8 mouse cellular contexts compared by ENCODE assay signal in genomic region chr6:120037636-120038365, GRCm38 (mm10). TPM values are rescaled to one million over a fixed set of nuclear protein-coding genes. Genes with fewer than 3 reads are reported as not detected.
DNase-seq lines count a peak whose midpoint lies in the region; ATAC-seq and TF ChIP-seq lines count a peak whose summit lies in the region.

No protein-coding gene starts in this region.

- WGBS in forebrain, embryonic 15.5 days: under 1% methylated on average over 76 of the region's 85 CpGs
- under 1% methylated on average over 78 of the region's 85 CpGs for WGBS in lung, embryonic 16.5 days

- peaks cover 11% of the 10 kb centered on the region for H3K4me1 ChIP-seq in bone marrow macrophage, adult 2 months (ENCODE audit: control insufficient read depth, insufficient read depth, low read length)
- H3K4me1 ChIP-seq in forebrain, embryonic 15.5 days: peaks cover 35% of the 10 kb centered on the region
- H3K4me1 ChIP-seq in lung, embryonic 16.5 days (replicated peaks; ENCODE audit: control insufficient read depth, insufficient read depth, low read length): peaks cover 4% of the 10 kb centered on the region; the same call in 1 of the 2 replicates

- H3K9ac ChIP-seq in forebrain, embryonic 15.5 days (replicated peaks): peak overlapping the region; percentile 69
- H3K9ac ChIP-seq in lung, embryonic 16.5 days (ENCODE audit: low read length): peak overlapping the region; percentile 93

- peak overlapping the region; percentile 97 for H3K27ac ChIP-seq in bone marrow macrophage, adult 2 months (ENCODE audit: insufficient read depth, low read depth, low read length)
- H3K27ac ChIP-seq in forebrain, embryonic 15.5 days (replicated peaks): peak overlapping the region; percentile 100
- H3K27ac ChIP-seq in lung, embryonic 16.5 days (ENCODE audit: low read length): peak overlapping the region; percentile 99

- peak; percentile 78 for DNase-seq in heart, postnatal 4 days
- peak; percentile 68 for DNase-seq in layer of hippocampus, adult 9-11 months
- peak; percentile 83 for DNase-seq in ovary, postnatal 36 days (ENCODE audit: low spot score)
- DNase-seq in thymus, postnatal 14 days: peak; percentile 87

- H3K4me2 ChIP-seq in forebrain, embryonic 15.5 days (replicated peaks): peak overlapping the region; percentile 78
- peak overlapping the region; percentile 94 for H3K4me2 ChIP-seq in lung, embryonic 16.5 days (ENCODE audit: low read depth, low read length)

- no peaks in the 10 kb centered on the region for H3K9me3 ChIP-seq in forebrain, embryonic 15.5 days
- H3K9me3 ChIP-seq in lung, embryonic 16.5 days (ENCODE audit: control insufficient read depth, low read length): no peaks in the 10 kb centered on the region

- TF ChIP-seq POLR2A in bone marrow macrophage, adult 2 months (IDR thresholded peaks at IDR 0.05; ENCODE audit: borderline replicate concordance, low read depth, low read length): no peak

- peak; percentile 38 for ATAC-seq in CD4-positive, CD25-positive, alpha-beta regulatory T cell, adult 4 months
- peak; percentile 24 for ATAC-seq in forebrain, embryonic 15.5 days (replicated peaks)
- peak; percentile 84 for ATAC-seq in lung, embryonic 16.5 days (ENCODE audit: low read depth)

- no peaks in the 10 kb centered on the region for H3K27me3 ChIP-seq in forebrain, embryonic 15.5 days
- H3K27me3 ChIP-seq in lung, embryonic 16.5 days (ENCODE audit: control insufficient read depth, insufficient read depth, low read depth, low read length): no peaks in the 10 kb centered on the region

- TF ChIP-seq CTCF in bone marrow macrophage, adult 2 months (IDR thresholded peaks at IDR 0.05; ENCODE audit: low read depth, low read length): no peak

- peak overlapping the region; percentile 83 for H3K4me3 ChIP-seq in bone marrow macrophage, adult 2 months (ENCODE audit: insufficient read depth, low read length)
- H3K4me3 ChIP-seq in forebrain, embryonic 15.5 days: peak overlapping the region; percentile 79
- H3K4me3 ChIP-seq in lung, embryonic 16.5 days (ENCODE audit: low read length): peak overlapping the region; percentile 85

- no peaks in the 10 kb centered on the region for H3K36me3 ChIP-seq in forebrain, embryonic 15.5 days
- 0 out of 2 replicates have a peak, but pooled peaks cover 2% of the 10 kb centered on the region for H3K36me3 ChIP-seq in lung, embryonic 16.5 days (ENCODE audit: control insufficient read depth, insufficient read depth, low read length)

RNA-seq across cellular contexts. Expression of gene Wnk1, which starts 0.7 kb away (rescaled TPM):
- polyA plus RNA-seq in CD4-positive, CD25-positive, alpha-beta regulatory T cell, adult 4 months (2017; shearing (Covaris generic)): 100 to 1,000 TPM; 116 to 132 TPM
- polyA plus RNA-seq in bone marrow macrophage, adult 2 months (2012; ENCODE audit: insufficient read depth, insufficient read length, missing spikeins): 336 and 345 TPM in 2 replicates
- polyA plus RNA-seq in forebrain, embryonic 15.5 days (2015; fragmentation: Nextera tagmentation; extraction: Ambion mirVana): 55.2 and 56.5 TPM in 2 replicates
- total RNA-seq in heart, postnatal 4 days (2021): 100 to 1,000 TPM; 332 to 358 TPM
- polyA plus RNA-seq in lung, embryonic 16.5 days (2015; fragmentation: Nextera tagmentation; extraction: Ambion mirVana): 50.2 and 56.0 TPM in 2 replicates

RNA-seq across cellular contexts. Expression of gene Ninj2, which starts 55.3 kb away (rescaled TPM):
- 1 to 10 TPM; 1.2 to 2.3 TPM for polyA plus RNA-seq in CD4-positive, CD25-positive, alpha-beta regulatory T cell, adult 4 months (2017; shearing (Covaris generic))
- not detected in 2 replicates for polyA plus RNA-seq in bone marrow macrophage, adult 2 months (2012; ENCODE audit: insufficient read depth, insufficient read length, missing spikeins)
- polyA plus RNA-seq in forebrain, embryonic 15.5 days (2015; fragmentation: Nextera tagmentation; extraction: Ambion mirVana): not detected in 2 replicates
- not detected for total RNA-seq in heart, postnatal 4 days (2021)
- polyA plus RNA-seq in lung, embryonic 16.5 days (2015; fragmentation: Nextera tagmentation; extraction: Ambion mirVana): 0.54 and 0.63 TPM in 2 replicates

Comparison
In these comparisons a context has a peak if more than half of its experiments do, and no peak if none do; other contexts are left out.
1. Peak in every context shown above with its lines: DNase-seq, ATAC-seq, H3K4me3 ChIP-seq and H3K27ac ChIP-seq.
2. ATAC-seq: peak in every context shown above with its lines; median percentile 84 in lung, embryonic 16.5 days; 38 in CD4-positive, CD25-positive, alpha-beta regulatory T cell, adult 4 months; 24 in forebrain, embryonic 15.5 days.